Mouse (Mus musculus) thymus, adult 2 months (tissue): Measurements from ENCODE around the gene Kif12.

ENCODE experiments used
- CTCF ChIP-seq: fragments of 200-500 bp; IDR thresholded peaks from 2 replicates; pipeline ENCODE4 v1.5.1; 2012; ENCODE audit warnings: mild to moderate bottlenecking, control low read depth, low read length, moderate library complexity, borderline replicate concordance; ENCODE audit not compliant: control insufficient read depth, poor library complexity, insufficient read depth; ENCODE audit errors: extremely low read depth
- POLR2A ChIP-seq: fragments of 200-500 bp; IDR thresholded peaks from 2 replicates; pipeline ENCODE4 v1.6.1; 2012; ENCODE audit warnings: mild to moderate bottlenecking, low read length, control low read depth, moderate library complexity; ENCODE audit not compliant: control insufficient read depth, poor library complexity, insufficient read depth; ENCODE audit errors: extremely low read depth

DNA sequence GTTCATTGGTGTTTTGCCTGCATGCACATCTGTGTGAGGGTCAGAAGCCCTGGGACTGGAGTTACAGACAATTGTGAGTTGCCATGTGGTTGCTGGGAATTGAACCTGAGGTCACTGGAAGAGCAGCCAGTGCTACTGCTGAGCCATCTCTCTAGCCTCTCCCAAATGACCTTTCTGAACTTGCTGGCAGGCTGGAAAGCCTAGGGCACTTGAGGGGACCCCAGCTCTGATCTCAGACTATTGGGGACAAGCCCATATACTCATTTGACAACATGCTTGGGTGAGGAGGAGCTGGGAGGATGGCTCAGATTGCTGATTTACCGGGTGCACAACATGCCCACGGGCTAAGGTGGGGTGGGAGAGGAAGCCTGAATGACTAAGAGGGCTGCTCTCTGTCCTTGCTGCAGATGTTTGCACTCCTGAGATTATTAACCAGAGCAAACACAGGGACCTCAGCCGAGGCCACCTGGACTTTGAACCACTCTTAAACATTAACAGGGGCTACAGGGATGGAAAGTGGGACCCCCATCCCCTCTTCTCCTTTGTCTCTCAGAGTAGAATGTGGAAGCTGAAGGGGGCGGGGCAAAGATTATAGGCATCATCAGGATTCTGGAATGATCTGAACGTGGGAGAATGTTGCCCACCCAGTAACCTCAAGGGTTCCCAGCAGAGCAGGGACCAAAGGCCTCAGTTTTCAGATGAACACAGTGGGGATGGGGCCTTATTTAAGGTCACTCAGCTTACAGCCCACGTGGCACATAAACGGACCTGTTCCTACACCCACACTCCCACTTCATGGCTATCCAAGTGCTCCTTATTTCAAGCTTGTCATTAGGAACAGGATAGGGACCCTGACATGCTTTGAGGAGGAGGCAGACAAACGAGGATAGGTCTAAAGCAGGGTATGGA is 15.0 kb downstream of the Kif12 start:
- TF ChIP-seq CTCF (no peak), POLR2A (no peak)
